Mouse (Mus musculus): ENCODE results near the gene Selenoo. TPM values are rescaled to one million over a fixed set of nuclear protein-coding genes. Genes with fewer than 3 reads are reported as not detected.

Gene Selenoo
- 10.0 TPM for polyA plus RNA-seq (2015; fragmentation: Illumina TruSeq; extraction: RNeasy Lipid Tissue Mini Kit (QIAGEN cat#74804); ENCODE audit: insufficient read depth, low read depth, low replicate concordance)

DNA sequence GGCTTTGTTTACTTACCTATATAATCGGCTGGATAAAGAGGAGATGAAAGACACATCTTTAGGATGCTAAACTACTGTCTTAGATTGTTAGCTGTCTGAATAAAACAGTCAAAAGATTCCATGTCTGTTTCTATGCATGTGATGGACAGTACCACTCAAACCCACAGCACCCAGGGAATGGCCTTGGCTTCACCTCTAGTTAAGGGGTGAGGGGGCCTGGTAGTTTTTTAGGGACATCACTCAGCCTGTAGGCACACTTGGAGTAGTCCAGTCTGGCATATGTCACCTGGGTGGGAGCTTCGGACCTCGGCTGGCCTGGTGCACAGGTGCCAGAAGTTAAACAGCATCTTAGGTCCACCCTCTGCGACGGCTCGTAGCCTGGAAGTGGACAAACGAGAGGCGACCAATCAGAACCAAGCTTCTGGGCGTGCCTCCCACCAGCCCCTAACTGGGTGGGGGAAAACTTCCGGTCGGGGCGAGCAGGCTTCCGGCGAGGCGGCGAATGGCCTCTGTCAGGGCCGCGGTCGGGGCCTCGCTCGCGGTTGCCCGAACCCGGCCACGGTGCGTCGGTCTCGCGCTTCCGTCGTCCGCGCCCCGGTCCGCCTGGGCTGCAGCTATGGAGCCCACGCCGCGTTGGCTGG lies at the start of gene Selenoo:
Selenoo (plus strand) TSS at position 478 of the 641 bp plus-strand sequence.

DNA sequence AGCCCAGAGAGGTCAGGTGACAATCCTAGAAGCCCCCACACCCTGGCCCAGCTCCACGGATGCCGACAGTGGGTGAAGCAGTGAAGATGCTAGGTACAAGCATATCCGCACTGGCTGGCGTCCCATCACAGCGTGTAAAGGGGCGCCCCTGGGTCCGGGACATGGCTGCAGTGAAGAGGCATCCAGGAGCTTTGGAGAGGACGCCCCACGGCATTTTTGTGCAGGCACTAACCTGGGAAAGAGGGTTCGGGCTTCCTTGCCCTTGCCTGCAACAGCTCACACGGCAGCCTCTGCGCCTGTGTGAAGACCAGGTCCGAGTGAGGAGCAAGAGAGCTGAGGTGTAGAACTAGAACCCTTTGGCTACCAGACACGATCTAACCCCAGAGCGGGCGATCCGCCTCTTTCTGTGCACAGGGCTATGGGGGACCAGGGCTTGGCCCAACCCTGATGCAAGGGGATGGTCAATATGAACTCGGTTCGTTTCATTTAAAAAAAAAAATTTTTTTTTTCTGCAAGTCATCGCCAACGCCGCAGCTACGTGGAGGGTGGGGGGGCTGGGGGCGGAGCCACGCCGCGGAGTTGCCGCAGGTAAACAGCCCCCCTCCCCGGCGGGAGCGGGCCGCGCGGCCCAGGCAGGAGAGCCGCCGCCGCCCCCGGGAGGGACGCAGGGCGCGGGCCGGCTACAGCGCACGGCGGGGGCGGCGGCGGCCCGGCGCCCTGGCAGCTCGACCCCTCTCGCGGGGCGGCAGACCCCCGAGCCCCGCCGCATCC lies 29.5 kb upstream of the Selenoo start, which contains the start of gene Panx2:
Panx2 (plus strand) TSS at position 574 of the 771 bp plus-strand sequence.

GRCm38 (mm10) chr15:89074613-89075477 lies 14.0 kb upstream of the Selenoo start, which contains the start of gene Trabd:
TSS of gene Trabd (plus strand) at chr15:89075124.

GRCm38 (mm10) chr15:89122649-89123366 lies 33.9 kb downstream of the Selenoo start, which contains the start of gene Tubgcp6:
TSS of gene Tubgcp6 (minus strand) at chr15:89123112.

GRCm38 (mm10) chr15:89128382-89129350 lies 39.8 kb downstream of the Selenoo start, which contains the start of gene Hdac10:
TSS of gene Hdac10 (minus strand) at chr15:89128700.

GRCm38 (mm10) chr15:89140659-89141252 lies 51.9 kb downstream of the Selenoo start, which contains the start of gene Mapk12:
TSS of gene Mapk12 (minus strand) at chr15:89140703.

GRCm38 (mm10) chr15:89149271-89150040 lies 60.6 kb downstream of the Selenoo start, which contains the start of gene Mapk11:
TSS of gene Mapk11 (minus strand) at chr15:89149628.

Other genes with a start within 250 kb of the Selenoo start
- gene Pim3, start 226.9 kb upstream of the Selenoo start, polyA plus RNA-seq (2015; fragmentation: Illumina TruSeq; extraction: RNeasy Lipid Tissue Mini Kit (QIAGEN cat#74804); ENCODE audit: insufficient read depth, low read depth, low replicate concordance) = 76.7 TPM
- gene Ttll8, start 134.7 kb upstream of the Selenoo start, polyA plus RNA-seq (2015; fragmentation: Illumina TruSeq; extraction: RNeasy Lipid Tissue Mini Kit (QIAGEN cat#74804); ENCODE audit: insufficient read depth, low read depth, low replicate concordance) = not detected
- gene Mlc1, start 110.1 kb upstream of the Selenoo start, polyA plus RNA-seq (2015; fragmentation: Illumina TruSeq; extraction: RNeasy Lipid Tissue Mini Kit (QIAGEN cat#74804); ENCODE audit: insufficient read depth, low read depth, low replicate concordance) = not detected
- gene Mov10l1, start 106.2 kb upstream of the Selenoo start, polyA plus RNA-seq (2015; fragmentation: Illumina TruSeq; extraction: RNeasy Lipid Tissue Mini Kit (QIAGEN cat#74804); ENCODE audit: insufficient read depth, low read depth, low replicate concordance) = not detected
- gene Panx2, start 29.4 kb upstream of the Selenoo start, polyA plus RNA-seq (2015; fragmentation: Illumina TruSeq; extraction: RNeasy Lipid Tissue Mini Kit (QIAGEN cat#74804); ENCODE audit: insufficient read depth, low read depth, low replicate concordance) = 0.24 TPM
- gene Trabd, start 14.0 kb upstream of the Selenoo start, polyA plus RNA-seq (2015; fragmentation: Illumina TruSeq; extraction: RNeasy Lipid Tissue Mini Kit (QIAGEN cat#74804); ENCODE audit: insufficient read depth, low read depth, low replicate concordance) = 72.7 TPM
- 4.2 TPM for gene Tubgcp6, start 34.0 kb downstream of the Selenoo start, polyA plus RNA-seq (2015; fragmentation: Illumina TruSeq; extraction: RNeasy Lipid Tissue Mini Kit (QIAGEN cat#74804); ENCODE audit: insufficient read depth, low read depth, low replicate concordance)
- gene Hdac10, start 39.6 kb downstream of the Selenoo start, polyA plus RNA-seq (2015; fragmentation: Illumina TruSeq; extraction: RNeasy Lipid Tissue Mini Kit (QIAGEN cat#74804); ENCODE audit: insufficient read depth, low read depth, low replicate concordance) = 20.9 TPM
- gene Mapk12, start 51.6 kb downstream of the Selenoo start, polyA plus RNA-seq (2015; fragmentation: Illumina TruSeq; extraction: RNeasy Lipid Tissue Mini Kit (QIAGEN cat#74804); ENCODE audit: insufficient read depth, low read depth, low replicate concordance) = 13.8 TPM
- 2.7 TPM for gene Mapk11, start 60.5 kb downstream of the Selenoo start, polyA plus RNA-seq (2015; fragmentation: Illumina TruSeq; extraction: RNeasy Lipid Tissue Mini Kit (QIAGEN cat#74804); ENCODE audit: insufficient read depth, low read depth, low replicate concordance)
- 43.0 TPM for gene Plxnb2, start 91.7 kb downstream of the Selenoo start, polyA plus RNA-seq (2015; fragmentation: Illumina TruSeq; extraction: RNeasy Lipid Tissue Mini Kit (QIAGEN cat#74804); ENCODE audit: insufficient read depth, low read depth, low replicate concordance)
- gene Dennd6b, start 107.4 kb downstream of the Selenoo start, polyA plus RNA-seq (2015; fragmentation: Illumina TruSeq; extraction: RNeasy Lipid Tissue Mini Kit (QIAGEN cat#74804); ENCODE audit: insufficient read depth, low read depth, low replicate concordance) = 6.1 TPM
- 9.9 TPM for gene Ppp6r2, start 122.5 kb downstream of the Selenoo start, polyA plus RNA-seq (2015; fragmentation: Illumina TruSeq; extraction: RNeasy Lipid Tissue Mini Kit (QIAGEN cat#74804); ENCODE audit: insufficient read depth, low read depth, low replicate concordance)
- gene Sbf1, start 226.2 kb downstream of the Selenoo start, polyA plus RNA-seq (2015; fragmentation: Illumina TruSeq; extraction: RNeasy Lipid Tissue Mini Kit (QIAGEN cat#74804); ENCODE audit: insufficient read depth, low read depth, low replicate concordance) = 60.0 TPM
- 5.9 TPM for gene Adm2, start 233.6 kb downstream of the Selenoo start, polyA plus RNA-seq (2015; fragmentation: Illumina TruSeq; extraction: RNeasy Lipid Tissue Mini Kit (QIAGEN cat#74804); ENCODE audit: insufficient read depth, low read depth, low replicate concordance)
- gene Miox, start 245.3 kb downstream of the Selenoo start, polyA plus RNA-seq (2015; fragmentation: Illumina TruSeq; extraction: RNeasy Lipid Tissue Mini Kit (QIAGEN cat#74804); ENCODE audit: insufficient read depth, low read depth, low replicate concordance) = 1.4 TPM